Mouse (Mus musculus) bone marrow, adult 2 months (tissue): ENCODE measurements around the gene Fyn.

Experiments used
- CTCF ChIP-seq: fragments of 200-500 bp; IDR thresholded peaks from 2 replicates; pipeline ENCODE4 v1.5.1; 2011; ENCODE audit warnings: low read length, control low read depth; ENCODE audit not compliant: control insufficient read depth, insufficient read depth
- POLR2A ChIP-seq: fragments of 200-500 bp; IDR thresholded peaks from 2 replicates; pipeline ENCODE4 v1.6.1; 2011; ENCODE audit warnings: low read depth, mild to moderate bottlenecking, control low read depth, low read length, borderline replicate concordance; ENCODE audit not compliant: control insufficient read depth

GRCm38 (mm10) chr10:39501977-39502706 lies 133.5 kb downstream of the Fyn start:
- TF ChIP-seq CTCF (no peak), POLR2A (no peak)
